Mouse (Mus musculus) intestine, embryonic 15.5 days (tissue): Measurements from ENCODE around the gene Alox12. TPM values are rescaled to one million over a fixed set of nuclear protein-coding genes. Genes with fewer than 3 reads are reported as not detected.

ENCODE experiments used
- ATAC-seq: fragments of 200-750 bp; cut with Nextera tagmentation; 2 replicates; pipeline ENCODE4 v1.8.0; 2017; ENCODE audit warnings: moderate TSS enrichment, moderate library complexity
- H3K27ac ChIP-seq: fragments of 300-500 bp; sonication (generic); 2 replicates; pipeline ENCODE4 v1.5.1; 2015; ENCODE audit warnings: mild to moderate bottlenecking, inconsistent platforms
- H3K27me3 ChIP-seq: fragments of 300-500 bp; sonication (generic); replicated peaks from 2 replicates; pipeline ENCODE4 v1.6.1; 2015; ENCODE audit warnings: inconsistent platforms
- H3K36me3 ChIP-seq: fragments of 300-500 bp; sonication (generic); 2 replicates; pipeline ENCODE4 v1.6.1; 2015; ENCODE audit warnings: inconsistent platforms
- H3K4me1 ChIP-seq: fragments of 300-500 bp; sonication (generic); replicated peaks from 2 replicates; pipeline ENCODE4 v1.6.1; 2015; ENCODE audit warnings: inconsistent platforms
- H3K4me2 ChIP-seq: fragments of 300-500 bp; sonication (generic); replicated peaks from 2 replicates; pipeline ENCODE4 v1.6.1; 2015; ENCODE audit warnings: mild to moderate bottlenecking, inconsistent platforms
- H3K4me3 ChIP-seq: fragments of 300-500 bp; sonication (generic); replicated peaks from 2 replicates; pipeline ENCODE4 v1.5.1; 2015; ENCODE audit warnings: inconsistent platforms
- H3K9ac ChIP-seq: fragments of 300-500 bp; sonication (generic); 2 replicates; pipeline ENCODE4 v1.6.1; 2015; ENCODE audit warnings: inconsistent platforms
- H3K9me3 ChIP-seq: fragments of 300-500 bp; sonication (generic); 2 replicates; pipeline ENCODE4 v1.6.1; 2016; ENCODE audit warnings: inconsistent platforms
- WGBS: fragments of 180-500 bp; shearing (Covaris S2); methylation state at CpG from one replicate; pipeline ENCODE4 v1.1.7; 2015; 5-methylcytosine and 5-hydroxymethylcytosine counted together
- polyA plus RNA-seq: library from polyadenylated mRNA; unstranded; fragments of >200 nt; fragmentation: Nextera tagmentation; extraction: Ambion mirVana; gene quantifications from 2 replicates; pipeline ENCODE4 v1.2.1, GENCODE M21; 2015

The Alox12 gene
- polyA plus RNA-seq, 1 experiment from 2014 or later, result 2.1 TPM

- Histone ChIP-seq H3K4me3 (no peak overlapping the region), H3K36me3 (no peaks in the 10 kb centered on the region), H3K4me2 (peak overlapping the region; percentile 95; the same call in 1 of the 2 replicates), H3K27me3 (peaks cover 29% of the 10 kb centered on the region), H3K9me3 (no peaks in the 10 kb centered on the region), H3K9ac (no peak overlapping the region), H3K27ac (no peak overlapping the region), H3K4me1 (peaks cover 39% of the 10 kb centered on the region)
- ATAC-seq, result no peak
- WGBS, result 73% methylated on average over 4 of the region's 4 CpGs
Observed at GRCm38 (mm10) chr11:70218039-70218438, 37.1 kb downstream of the Alox12 start.

DNA sequence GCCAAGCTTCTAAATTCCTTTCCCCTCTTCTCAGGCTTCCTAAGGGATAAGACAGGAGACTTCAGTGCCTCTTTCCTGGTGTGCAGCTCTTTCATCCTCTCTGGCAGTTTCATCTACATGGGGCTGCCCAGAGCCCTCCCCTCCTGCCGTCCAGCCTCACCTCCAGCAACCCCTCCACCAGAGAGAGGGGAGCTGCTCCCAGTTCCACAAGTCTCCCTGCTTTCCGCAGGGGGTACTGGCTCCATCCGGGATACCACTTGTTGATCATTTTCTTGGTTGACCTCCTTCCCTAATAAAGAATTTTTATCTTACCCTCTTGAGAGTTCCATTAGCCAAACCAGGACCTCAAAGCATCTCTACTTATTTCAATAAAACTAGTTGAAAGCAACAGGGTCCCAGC is 39.0 kb downstream of the Alox12 start:
- Histone ChIP-seq H3K36me3 (no peaks in the 10 kb centered on the region), H3K4me2 (no peak overlapping the region), H3K27me3 (peaks cover 29% of the 10 kb centered on the region), H3K4me3 (no peak overlapping the region), H3K27ac (no peak overlapping the region), H3K9ac (no peak overlapping the region), H3K9me3 (no peaks in the 10 kb centered on the region), H3K4me1 (peaks cover 39% of the 10 kb centered on the region)
- 68% methylated on average over 3 of the region's 3 CpGs for WGBS
- ATAC-seq, result no peak

DNA sequence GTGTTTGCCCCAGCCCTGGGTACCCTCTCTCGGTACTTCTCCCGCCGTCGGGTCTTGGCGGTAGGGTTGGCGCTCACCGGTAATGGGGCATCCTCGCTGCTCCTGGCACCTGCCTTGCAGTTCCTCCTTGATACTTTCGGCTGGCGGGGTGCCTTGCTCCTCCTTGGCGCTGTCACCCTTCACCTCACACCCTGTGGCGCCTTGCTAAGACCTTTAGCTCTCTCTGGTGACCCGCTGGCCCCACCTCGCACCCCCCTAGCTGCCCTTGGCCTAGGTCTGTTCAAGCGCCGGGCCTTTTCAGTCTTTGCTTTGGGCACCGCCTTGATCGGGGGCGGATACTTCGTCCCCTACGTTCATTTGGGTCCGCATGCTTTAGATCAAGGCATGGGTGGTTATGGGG is 39.9 kb downstream of the Alox12 start:
- no peaks in the 10 kb centered on the region for H3K9me3 ChIP-seq
- H3K27me3 ChIP-seq, result peaks cover 29% of the 10 kb centered on the region
- WGBS, result 28% methylated on average over 22 of the region's 22 CpGs
- no peak overlapping the region for H3K4me3 ChIP-seq
- H3K4me1 ChIP-seq, result peaks cover 35% of the 10 kb centered on the region
- no peak overlapping the region for H3K9ac ChIP-seq
- no peak for ATAC-seq
- no peaks in the 10 kb centered on the region for H3K36me3 ChIP-seq
- H3K4me2 ChIP-seq, result no peak overlapping the region
- H3K27ac ChIP-seq, result no peak overlapping the region

GRCm38 (mm10) chr11:70214856-70215209 is 40.3 kb downstream of the Alox12 start:
- Histone ChIP-seq H3K9me3 (no peaks in the 10 kb centered on the region), H3K4me3 (peak overlapping the region; percentile 34), H3K9ac (no peak overlapping the region), H3K4me2 (peak overlapping the region; percentile 80), H3K27me3 (peaks cover 29% of the 10 kb centered on the region), H3K4me1 (peaks cover 31% of the 10 kb centered on the region), H3K36me3 (no peaks in the 10 kb centered on the region), H3K27ac (no peak overlapping the region)
- no peak for ATAC-seq
- 15% methylated on average over 18 of the region's 18 CpGs for WGBS

DNA sequence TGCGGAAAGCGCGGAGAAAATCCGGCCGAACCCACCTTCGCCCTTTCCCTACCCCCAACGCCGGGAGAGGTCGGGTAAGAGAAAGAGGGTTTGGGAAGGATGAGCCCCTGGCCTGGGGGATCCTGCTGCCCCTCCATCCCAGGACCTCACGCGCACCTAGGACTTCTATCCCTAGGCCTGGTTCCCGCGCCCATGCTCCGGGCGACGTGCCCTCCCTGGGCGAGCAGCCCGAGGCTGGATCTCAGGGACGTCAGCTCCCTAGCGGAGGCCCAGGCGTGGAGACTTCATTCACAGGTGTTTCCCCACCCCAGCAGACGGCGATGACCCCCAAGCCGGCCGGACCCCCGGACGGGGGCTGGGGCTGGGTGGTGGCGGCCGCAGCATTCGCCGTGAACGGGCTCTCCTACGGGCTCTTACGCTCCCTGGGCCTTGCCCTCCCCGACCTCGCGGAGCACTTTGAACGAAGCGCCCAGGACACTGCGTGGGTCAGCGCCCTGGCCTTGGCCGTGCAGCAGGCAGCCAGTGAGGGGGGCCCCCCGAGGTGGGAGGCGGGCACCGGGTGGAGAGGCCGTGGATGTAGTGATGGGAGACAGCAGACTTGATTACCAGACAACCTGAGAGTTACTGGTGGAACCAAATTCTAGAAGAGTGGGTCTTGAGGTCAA is 40.8 kb downstream of the Alox12 start:
- whole genome bisulfite sequencing, result 3% methylated on average over 46 of the region's 46 CpGs
- peaks cover 29% of the 10 kb centered on the region for H3K27me3 ChIP-seq

DNA sequence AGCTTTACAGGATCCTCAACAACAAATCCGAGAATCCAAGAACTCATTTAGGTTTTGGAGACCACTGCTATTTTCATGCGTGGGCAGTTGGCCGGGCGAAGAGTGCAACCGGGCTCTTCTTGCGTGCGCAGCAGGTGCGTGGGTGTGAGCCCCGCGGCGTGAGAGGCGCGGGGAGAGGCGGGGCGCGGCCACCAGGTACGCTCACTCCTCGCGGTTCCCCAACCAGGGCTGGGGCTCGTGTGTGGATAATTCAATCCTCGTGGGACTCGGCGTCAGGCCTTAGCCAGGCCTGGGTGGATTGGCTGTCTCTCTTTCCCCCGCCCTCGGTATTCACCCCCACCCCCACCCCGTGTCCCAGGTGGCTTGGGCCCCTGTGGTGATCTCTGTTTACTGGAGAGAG is 41.4 kb downstream of the Alox12 start:
- H3K36me3 ChIP-seq, result no peaks in the 10 kb centered on the region
- peaks cover 27% of the 10 kb centered on the region for H3K4me1 ChIP-seq
- H3K9me3 ChIP-seq, result no peaks in the 10 kb centered on the region
- ATAC-seq, result peak; percentile 27; the same call in 1 of the 2 replicates
- no peak overlapping the region for H3K27ac ChIP-seq
- WGBS, result 7% methylated on average over 26 of the region's 26 CpGs
- H3K27me3 ChIP-seq, result peaks cover 29% of the 10 kb centered on the region
- peak overlapping the region; percentile 34 for H3K4me3 ChIP-seq
- peak overlapping the region; percentile 55 for H3K9ac ChIP-seq
- H3K4me2 ChIP-seq, result peak overlapping the region; percentile 80

More for the DNA sequence above, 40.8 kb downstream of the Alox12 start:
- H3K9ac ChIP-seq, result peak overlapping the region; percentile 55
- H3K9me3 ChIP-seq, result no peaks in the 10 kb centered on the region
- no peaks in the 10 kb centered on the region for H3K36me3 ChIP-seq
- ATAC-seq, result peak; percentile 48
- no peak overlapping the region for H3K27ac ChIP-seq
- peak overlapping the region; percentile 34 for H3K4me3 ChIP-seq
- peaks cover 31% of the 10 kb centered on the region for H3K4me1 ChIP-seq
- H3K4me2 ChIP-seq, result peak overlapping the region; percentile 80

GRCm38 (mm10) chr11:70212896-70213295 is 42.3 kb downstream of the Alox12 start:
- peak overlapping the region; percentile 80 for H3K4me2 ChIP-seq
- H3K27me3 ChIP-seq, result peaks cover 29% of the 10 kb centered on the region

DNA sequence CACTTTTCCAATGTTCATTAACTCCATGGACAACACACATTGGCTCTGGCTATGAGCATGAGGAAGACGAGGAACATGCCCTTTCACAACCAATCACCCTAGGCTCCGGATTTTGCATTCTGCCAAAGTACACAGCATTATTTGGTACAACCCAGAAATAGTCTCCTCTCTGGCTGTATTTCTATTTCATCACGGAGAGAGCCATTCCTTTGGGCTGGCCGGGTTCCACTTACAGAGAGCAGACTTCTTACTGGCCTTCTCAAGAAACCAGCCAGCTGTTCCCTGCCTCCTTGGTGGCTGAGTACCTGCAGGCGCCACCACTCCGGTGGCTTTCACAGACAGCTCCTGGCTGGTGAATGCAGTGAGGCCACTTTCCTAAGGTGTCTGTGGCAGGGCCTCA is 42.7 kb downstream of the Alox12 start, which contains the start of gene Slc16a11:
Gene Slc16a11, plus strand, starts transcription at position 330 of the 400 bp plus-strand sequence.
- Histone ChIP-seq H3K9me3 (no peaks in the 10 kb centered on the region), H3K9ac (no peak within 1 kb of the TSS; the same call in 1 of the 2 replicates), H3K4me1 (peaks cover 21% of the 10 kb centered on the region), H3K27ac (no peak within 1 kb of the TSS), H3K4me3 (no peak within 1 kb of the TSS; the same call in 1 of the 2 replicates), H3K4me2 (peak within 1 kb of the TSS; percentile 80), H3K36me3 (no peaks in the 10 kb centered on the region), H3K27me3 (peaks cover 29% of the 10 kb centered on the region)
- 0 out of 2 replicates have a peak, but pooled peaks have one; percentile 10 for ATAC-seq
- whole genome bisulfite sequencing, result 56% methylated on average over 6 of the region's 6 CpGs

More at GRCm38 (mm10) chr11:70212896-70213295, 42.3 kb downstream of the Alox12 start:
- Histone ChIP-seq H3K36me3 (no peaks in the 10 kb centered on the region), H3K27ac (no peak overlapping the region), H3K4me1 (peaks cover 21% of the 10 kb centered on the region), H3K9ac (no peak overlapping the region), H3K9me3 (no peaks in the 10 kb centered on the region), H3K4me3 (no peak overlapping the region)
- 8% methylated on average over 9 of the region's 9 CpGs for WGBS
- ATAC-seq, result peak; percentile 52

- ATAC-seq, result no peak
- Histone ChIP-seq H3K4me2 (no peak overlapping the region), H3K4me1 (peaks cover 21% of the 10 kb centered on the region), H3K27me3 (peaks cover 29% of the 10 kb centered on the region), H3K27ac (no peak overlapping the region), H3K9me3 (no peaks in the 10 kb centered on the region), H3K9ac (no peak overlapping the region), H3K36me3 (no peaks in the 10 kb centered on the region), H3K4me3 (no peak overlapping the region)
- WGBS, result 84% methylated on average over 6 of the region's 6 CpGs
Observed at GRCm38 (mm10) chr11:70211972-70212371, 43.2 kb downstream of the Alox12 start.

GRCm38 (mm10) chr11:70210681-70211080 is 44.5 kb downstream of the Alox12 start:
- ATAC-seq, result no peak
- Histone ChIP-seq H3K4me2 (no peak overlapping the region), H3K9me3 (no peaks in the 10 kb centered on the region), H3K27ac (no peak overlapping the region), H3K4me3 (no peak overlapping the region), H3K27me3 (peaks cover 25% of the 10 kb centered on the region), H3K4me1 (peaks cover 20% of the 10 kb centered on the region), H3K9ac (no peak overlapping the region), H3K36me3 (no peaks in the 10 kb centered on the region)
- WGBS, result 78% methylated on average over 2 of the region's 2 CpGs

DNA sequence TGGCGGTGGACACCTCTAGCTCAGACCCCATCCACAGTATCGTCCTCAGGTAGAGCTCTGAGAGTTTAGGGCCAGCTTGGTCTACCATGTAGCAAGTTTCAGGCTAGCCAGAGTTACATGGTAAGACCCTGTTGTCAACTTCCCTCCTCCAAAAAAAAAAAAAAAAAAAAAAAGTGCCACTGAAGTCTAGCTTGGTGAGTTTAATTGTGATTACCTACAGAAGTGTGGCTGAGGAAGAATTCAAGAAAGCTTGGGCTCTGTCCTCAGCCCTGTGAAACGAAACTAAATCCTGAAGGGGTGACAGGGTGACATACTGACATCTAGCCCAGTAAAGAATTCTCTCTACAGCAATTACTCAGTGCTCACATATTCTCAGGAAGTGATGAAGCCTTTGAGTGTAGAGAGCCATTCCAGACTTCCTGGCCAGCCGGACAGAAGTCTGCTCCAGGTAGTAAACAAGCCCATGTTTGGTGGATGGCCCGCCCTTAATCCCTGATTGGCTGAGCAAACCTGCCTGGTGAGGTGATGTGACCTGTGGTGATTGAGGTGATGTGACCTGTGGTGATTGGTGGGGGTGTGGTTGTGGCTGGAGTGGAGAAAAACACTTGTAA is 46.3 kb downstream of the Alox12 start:
- no peak overlapping the region for H3K9ac ChIP-seq
- no peak for ATAC-seq
- no peak overlapping the region for H3K27ac ChIP-seq
- H3K27me3 ChIP-seq, result peaks cover 7% of the 10 kb centered on the region
- peaks cover 4% of the 10 kb centered on the region for H3K4me1 ChIP-seq
- H3K4me2 ChIP-seq, result no peak overlapping the region
- no peaks in the 10 kb centered on the region for H3K9me3 ChIP-seq
- H3K4me3 ChIP-seq, result no peak overlapping the region
- H3K36me3 ChIP-seq, result no peaks in the 10 kb centered on the region
- 71% methylated on average over 5 of the region's 5 CpGs for WGBS

DNA sequence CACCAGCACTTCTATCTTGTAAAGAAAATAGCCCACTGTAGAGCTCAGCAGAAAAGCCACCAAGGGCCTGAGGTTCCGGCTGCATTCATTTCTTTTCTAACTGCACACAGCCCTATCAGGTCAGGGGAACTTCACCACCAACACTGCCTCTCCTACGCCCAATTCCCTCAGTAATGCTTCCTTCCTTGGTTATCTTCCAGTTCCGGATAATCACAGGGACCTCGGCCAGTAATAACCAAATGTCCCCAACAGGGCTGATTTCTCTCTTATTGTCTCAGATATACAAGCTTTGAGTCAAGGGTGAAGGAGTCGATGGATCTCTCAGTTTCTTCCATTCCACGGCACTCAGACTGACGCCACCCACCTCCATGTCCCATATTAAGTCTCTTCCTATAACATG is 47.9 kb downstream of the Alox12 start:
- H3K9ac ChIP-seq, result no peak overlapping the region
- no peaks in the 10 kb centered on the region for H3K27me3 ChIP-seq
- H3K4me2 ChIP-seq, result no peak overlapping the region
- 81% methylated on average over 7 of the region's 7 CpGs for WGBS
- no peaks in the 10 kb centered on the region for H3K36me3 ChIP-seq
- H3K9me3 ChIP-seq, result no peaks in the 10 kb centered on the region
- no peak overlapping the region for H3K4me3 ChIP-seq
- ATAC-seq, result no peak
- H3K27ac ChIP-seq, result no peak overlapping the region
- H3K4me1 ChIP-seq, result no peaks in the 10 kb centered on the region

DNA sequence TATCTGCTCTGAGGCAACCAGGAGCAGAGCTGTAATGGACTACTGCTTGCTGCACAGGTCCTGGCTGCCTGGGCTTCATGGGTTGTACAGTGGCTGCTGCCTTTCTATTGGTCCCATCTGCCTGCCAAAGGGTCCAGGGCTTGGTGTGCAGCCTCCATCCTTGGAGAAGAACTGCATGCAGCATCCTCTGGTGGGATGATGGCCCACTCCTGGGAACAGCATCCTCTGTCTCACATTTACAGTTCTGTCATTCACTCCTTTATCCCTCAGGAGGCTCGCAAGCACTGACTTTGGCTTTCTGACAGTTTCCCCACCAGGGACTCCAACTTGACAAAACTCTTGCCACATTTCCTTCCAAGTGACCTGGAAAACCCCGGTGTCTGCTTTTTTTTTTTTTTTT is 48.4 kb downstream of the Alox12 start:
- no peaks in the 10 kb centered on the region for H3K9me3 ChIP-seq
- no peak overlapping the region for H3K4me2 ChIP-seq
- H3K27me3 ChIP-seq, result no peaks in the 10 kb centered on the region
- no peak for ATAC-seq
- no peaks in the 10 kb centered on the region for H3K4me1 ChIP-seq
- WGBS, result 58% methylated on average over 2 of the region's 2 CpGs
- no peaks in the 10 kb centered on the region for H3K36me3 ChIP-seq
- H3K4me3 ChIP-seq, result no peak overlapping the region
- H3K9ac ChIP-seq, result no peak overlapping the region
- no peak overlapping the region for H3K27ac ChIP-seq
